Mouse (Mus musculus) frontal cortex, adult 2 months (tissue): ENCODE results near the gene Cracr2b. TPM values are rescaled to one million over a fixed set of nuclear protein-coding genes. Genes with fewer than 3 reads are reported as not detected.

ENCODE experiments used
- DNase-seq, 2 experiments: peaks; one replicate each; pipeline ENCODE4 v3.0.0; 2022; ENCODE audit warnings: low spot score in 1 of 2; ENCODE audit errors: extremely low spot score in 1 of 2
- polyA plus RNA-seq: library from polyadenylated mRNA; depleted of rRNA; stranded (reverse); fragments of >200 nt; gene quantifications from 2 replicates; pipeline ENCODE4 v1.2.3, GENCODE M21; 2012; rRNA removed

The Cracr2b gene
- 5.1 and 8.7 TPM in 2 replicates for polyA plus RNA-seq

GRCm38 (mm10) chr7:141460391-141461113, at the start of gene Cracr2b:
Gene Cracr2b (plus strand): TSS chr7:141461094.
- no peak for DNase-seq

GRCm38 (mm10) chr7:141411667-141412066, 49.2 kb upstream of the Cracr2b start:
- no peak for DNase-seq

GRCm38 (mm10) chr7:141413331-141413730, 47.6 kb upstream of the Cracr2b start:
- no peak for DNase-seq

- DNase-seq: peak; percentile 96 to 99
Measured at GRCm38 (mm10) chr7:141413809-141414584, 46.9 kb upstream of the Cracr2b start, which contains the start of gene Gatd1. Gene Gatd1 (minus strand): TSS chr7:141414136.

GRCm38 (mm10) chr7:141416144-141416841, 44.6 kb upstream of the Cracr2b start:
- DNase-seq: no peak

- DNase-seq: no peak
Measured at GRCm38 (mm10) chr7:141417731-141418681, 42.9 kb upstream of the Cracr2b start.

- DNase-seq: peak in 1 of 2 experiments; percentile 62
Measured at GRCm38 (mm10) chr7:141418970-141419369, 41.9 kb upstream of the Cracr2b start.

GRCm38 (mm10) chr7:141420030-141420702, 40.7 kb upstream of the Cracr2b start:
- no peak for DNase-seq

GRCm38 (mm10) chr7:141423811-141424210, 37.1 kb upstream of the Cracr2b start:
- no peak for DNase-seq

- DNase-seq: no peak
Measured at GRCm38 (mm10) chr7:141426948-141427730, 33.8 kb upstream of the Cracr2b start.

- DNase-seq: no peak
Measured at GRCm38 (mm10) chr7:141428701-141429100, 32.2 kb upstream of the Cracr2b start.

GRCm38 (mm10) chr7:141429310-141429709, 31.6 kb upstream of the Cracr2b start, which contains the start of gene Cend1:
Gene Cend1 (minus strand): TSS chr7:141429491.
- peak; percentile 90 to 94 for DNase-seq

- no peak for DNase-seq
Measured at GRCm38 (mm10) chr7:141429840-141430584, 30.9 kb upstream of the Cracr2b start.

GRCm38 (mm10) chr7:141430585-141431240, 30.2 kb upstream of the Cracr2b start:
- DNase-seq: no peak

GRCm38 (mm10) chr7:141431434-141432185, 29.3 kb upstream of the Cracr2b start:
- DNase-seq: no peak

- DNase-seq: no peak
Measured at GRCm38 (mm10) chr7:141432186-141432611, 28.7 kb upstream of the Cracr2b start.
